Mouse (Mus musculus): ENCODE measurements at regions not wholly inside any gene's neighbourhood (a gene's known extent, or its start where the extent isn't known, plus 50 kb on each side); places are given as distances from the start of the nearest gene placed in this dataset.

DNA sequence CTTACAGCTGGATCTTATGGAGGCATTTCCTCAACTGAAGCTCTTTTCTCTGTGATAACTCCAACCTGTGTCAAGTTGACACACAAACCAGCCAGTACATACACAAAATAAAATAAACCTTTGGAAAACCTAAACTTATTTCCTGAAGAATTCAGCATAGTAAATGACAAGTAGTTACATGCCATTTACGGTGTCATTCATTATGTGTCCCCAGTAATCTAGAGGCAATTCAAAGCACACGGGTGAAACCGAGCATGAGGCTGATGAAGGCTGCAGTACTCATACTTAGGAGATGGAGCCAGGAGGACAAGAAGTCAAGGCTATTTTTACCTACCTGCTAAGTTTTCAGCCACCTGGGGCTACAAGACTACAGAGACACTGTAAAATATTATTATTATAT, 54.4 kb upstream of the Cpm start:
- TF ChIP-seq CTCF (IDR thresholded peaks at IDR 0.05; ENCODE audit: borderline replicate concordance, insufficient read depth, low read length) (no peak), POLR2A (IDR thresholded peaks at IDR 0.05; ENCODE audit: low read depth, low read length) (no peak)
